8 mouse cellular contexts compared by ENCODE assay signal in the genomic region with DNA sequence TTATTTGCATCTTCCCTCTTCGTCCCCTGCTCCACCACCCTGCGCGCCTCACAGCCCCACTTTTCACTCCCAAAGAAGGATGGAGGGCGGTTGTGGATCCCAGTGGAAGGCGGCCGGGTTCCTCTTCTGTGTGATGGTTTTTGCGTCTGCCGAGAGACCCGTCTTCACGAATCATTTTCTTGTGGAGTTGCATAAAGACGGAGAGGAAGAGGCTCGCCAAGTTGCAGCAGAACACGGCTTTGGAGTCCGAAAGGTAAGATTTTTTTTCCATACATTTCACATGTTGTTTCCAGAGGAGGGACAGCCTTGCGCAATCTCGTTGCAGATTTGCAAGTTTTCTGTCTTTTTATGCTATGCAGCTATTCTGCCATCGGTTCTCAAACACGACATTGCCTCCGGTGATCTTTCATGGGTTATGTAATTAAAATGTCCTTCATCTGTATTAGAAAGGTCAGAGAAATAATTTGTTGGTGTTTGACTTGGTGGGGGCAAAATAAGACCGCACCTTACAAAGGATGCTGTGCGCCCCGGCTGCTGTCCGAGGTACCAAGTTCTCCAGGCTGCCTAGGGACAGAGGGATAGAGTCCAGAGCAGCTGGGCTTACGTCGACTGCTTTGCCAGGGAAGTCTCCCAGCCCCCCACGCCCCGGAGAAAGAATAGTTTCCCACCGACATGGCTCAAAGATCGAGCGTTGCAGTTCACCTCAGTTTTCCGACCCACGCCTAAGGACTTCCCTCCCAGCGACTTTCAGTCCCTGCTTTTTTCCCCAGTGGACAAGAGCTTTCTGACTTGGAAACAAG. TPM values are rescaled to one million over a fixed set of nuclear protein-coding genes. Genes with fewer than 3 reads are reported as not detected.
DNase-seq lines count a peak whose midpoint lies in the region; ATAC-seq and TF ChIP-seq lines count a peak whose summit lies in the region.

No protein-coding gene starts in this region.

- TF ChIP-seq CTCF in left cerebral cortex, adult 2 months (IDR thresholded peaks at IDR 0.05) = no peak

- intact Hi-C loops in left cerebral cortex, adult 2 months (cut with DNase I) = loop anchor here (2.0 to 5.0 kb wide), 8 partner anchors 96 to 432 kb away; no protein-coding TSS in a partner anchor

- under 1% methylated on average over 33 of the region's 33 CpGs for WGBS in forebrain, embryonic 12.5 days
- WGBS in neural tube, embryonic 13.5 days = under 1% methylated on average over 33 of the region's 33 CpGs

- ATAC-seq in forebrain, embryonic 12.5 days (ENCODE audit: low FRiP score) = no peak
- no peak for ATAC-seq in neural tube, embryonic 13.5 days (ENCODE audit: low read depth)

- peak overlapping the region; percentile 59 for H3K9ac ChIP-seq in forebrain, embryonic 12.5 days
- peak overlapping the region; percentile 77 for H3K9ac ChIP-seq in neural tube, embryonic 13.5 days

- peak overlapping the region; percentile 67 for H3K4me2 ChIP-seq in forebrain, embryonic 12.5 days
- peak overlapping the region; percentile 77 for H3K4me2 ChIP-seq in neural tube, embryonic 13.5 days

- H3K27ac ChIP-seq in left cerebral cortex, adult 2 months = peak overlapping the region; percentile 97
- H3K27ac ChIP-seq in forebrain, embryonic 12.5 days = no peak overlapping the region
- peak overlapping the region; percentile 92 for H3K27ac ChIP-seq in neural tube, embryonic 13.5 days (replicated peaks)

- peaks cover 28% of the 10 kb centered on the region for H3K27me3 ChIP-seq in forebrain, embryonic 12.5 days
- H3K27me3 ChIP-seq in neural tube, embryonic 13.5 days = peaks cover 33% of the 10 kb centered on the region

- no peaks in the 10 kb centered on the region for H3K36me3 ChIP-seq in forebrain, embryonic 12.5 days (replicated peaks)
- H3K36me3 ChIP-seq in neural tube, embryonic 13.5 days = no peaks in the 10 kb centered on the region

- H3K4me1 ChIP-seq in forebrain, embryonic 12.5 days = peaks cover 24% of the 10 kb centered on the region
- H3K4me1 ChIP-seq in neural tube, embryonic 13.5 days (replicated peaks) = peaks cover 29% of the 10 kb centered on the region

- DNase-seq in left cerebral cortex, adult 2 months (ENCODE audit: extremely low spot score in 1 of 2, low spot score in 2 of 2) = peak; percentile 24 to 42
- DNase-seq in left cerebral cortex, adult 11 months (ENCODE audit: low spot score) = no peak
- peak; percentile 51 for DNase-seq in cerebellum, adult 8-10 months
- peak; percentile 28 to 43 for DNase-seq in layer of hippocampus, postnatal 10 days (ENCODE audit: low spot score in 2 of 2)
- no peak for DNase-seq in urinary bladder, adult 18-20 months (ENCODE audit: low spot score in 2 of 2)
- no peak for DNase-seq in thymus, postnatal 10 days (ENCODE audit: low spot score in 2 of 2)

- H3K9me3 ChIP-seq in forebrain, embryonic 12.5 days = no peaks in the 10 kb centered on the region
- no peaks in the 10 kb centered on the region for H3K9me3 ChIP-seq in neural tube, embryonic 13.5 days

- H3K4me3 ChIP-seq in left cerebral cortex, adult 2 months = peak overlapping the region; percentile 65
- peak overlapping the region; percentile 51 for H3K4me3 ChIP-seq in forebrain, embryonic 12.5 days (replicated peaks)
- H3K4me3 ChIP-seq in neural tube, embryonic 13.5 days = peak overlapping the region; percentile 59

RNA-seq across cellular contexts. Expression of gene Pcsk2, which starts 0.7 kb away (rescaled TPM):
- 100 to 1,000 TPM; 266 to 279 TPM for total RNA-seq in left cerebral cortex, adult 2 months (2021)
- polyA plus RNA-seq in forebrain, embryonic 12.5 days (2016; fragmentation: Nextera tagmentation; extraction: Ambion mirVana) = 4.8 and 5.3 TPM in 2 replicates
- total RNA-seq in layer of hippocampus, postnatal 10 days (2021) = 100 to 1,000 TPM; 128 to 137 TPM
- polyA plus RNA-seq in neural tube, embryonic 13.5 days (2015; fragmentation: Nextera tagmentation; extraction: Ambion mirVana) = 19.5 and 22.6 TPM in 2 replicates

Comparison
In these comparisons a context has a peak if more than half of its experiments do, and no peak if none do; other contexts are left out.
1. DNase-seq: peak in left cerebral cortex, adult 2 months (2 of 2), cerebellum, adult 8-10 months (single experiment) and layer of hippocampus, postnatal 10 days (2 of 2); none in left cerebral cortex, adult 11 months (single experiment), urinary bladder, adult 18-20 months (0 of 2) and thymus, postnatal 10 days (0 of 2).
2. Peak in every context shown above with its lines, with median percentiles within 50 percentile points of each other: H3K4me3 ChIP-seq.